Mouse (Mus musculus) ES-Bruce4 (cell line): ENCODE data around the gene Ndufb10. TPM values are rescaled to one million over a fixed set of nuclear protein-coding genes. Genes with fewer than 3 reads are reported as not detected.

Source experiments
- H3K27ac ChIP-seq: 2 replicates; pipeline ENCODE4 v1.5.1; 2012; ENCODE audit warnings: low read length, inconsistent platforms; ENCODE audit not compliant: insufficient read depth
- H3K27me3 ChIP-seq: 2 replicates; pipeline ENCODE4 v1.6.1; 2012; ENCODE audit warnings: mild to moderate bottlenecking, low read length, inconsistent platforms; ENCODE audit not compliant: control insufficient read depth, poor library complexity, insufficient read depth, severe bottlenecking
- H3K36me3 ChIP-seq: 2 replicates; pipeline ENCODE4 v1.6.1; 2012; ENCODE audit warnings: inconsistent platforms, mild to moderate bottlenecking, low read length, moderate library complexity; ENCODE audit not compliant: control insufficient read depth, poor library complexity, insufficient read depth, severe bottlenecking
- H3K4me1 ChIP-seq: one replicate; pipeline ENCODE4 v1.8.1; 2011; ENCODE audit warnings: low read length; ENCODE audit not compliant: control insufficient read depth, insufficient read depth
- H3K4me3 ChIP-seq: 2 replicates; pipeline ENCODE4 v1.5.1; 2011; ENCODE audit warnings: low read depth, mild to moderate bottlenecking, low read length
- H3K9ac ChIP-seq: 2 replicates; pipeline ENCODE4 v1.6.1; 2012; ENCODE audit warnings: low read depth, mild to moderate bottlenecking, inconsistent platforms; ENCODE audit not compliant: poor library complexity, severe bottlenecking
- H3K9me3 ChIP-seq: replicated peaks from 2 replicates; pipeline ENCODE4 v1.6.1; 2012; ENCODE audit warnings: mild to moderate bottlenecking, low read length, inconsistent platforms; ENCODE audit not compliant: control insufficient read depth, poor library complexity, insufficient read depth, severe bottlenecking
- CTCF ChIP-seq: IDR thresholded peaks from one replicate; pipeline ENCODE4 v1.8.1; 2011; ENCODE audit warnings: low read depth, low read length
- EP300 ChIP-seq: IDR thresholded peaks from 2 replicates; pipeline ENCODE4 v1.6.1; 2011; ENCODE audit warnings: low read depth, low read length; ENCODE audit not compliant: insufficient read depth
- POLR2A ChIP-seq: IDR thresholded peaks from one replicate; pipeline ENCODE4 v1.8.1; 2011; ENCODE audit warnings: low read length; ENCODE audit not compliant: insufficient read depth
- polyA plus RNA-seq: library from polyadenylated mRNA; stranded (reverse); fragments of >200 nt; gene quantifications from 2 replicates; pipeline ENCODE4 v1.2.4, GENCODE M21; 2011; ENCODE audit warnings: low read depth; ENCODE audit not compliant: missing spikeins, insufficient read depth, insufficient read length

Ndufb10 gene
- polyA plus RNA-seq, 1 experiment: 90.9 TPM

DNA sequence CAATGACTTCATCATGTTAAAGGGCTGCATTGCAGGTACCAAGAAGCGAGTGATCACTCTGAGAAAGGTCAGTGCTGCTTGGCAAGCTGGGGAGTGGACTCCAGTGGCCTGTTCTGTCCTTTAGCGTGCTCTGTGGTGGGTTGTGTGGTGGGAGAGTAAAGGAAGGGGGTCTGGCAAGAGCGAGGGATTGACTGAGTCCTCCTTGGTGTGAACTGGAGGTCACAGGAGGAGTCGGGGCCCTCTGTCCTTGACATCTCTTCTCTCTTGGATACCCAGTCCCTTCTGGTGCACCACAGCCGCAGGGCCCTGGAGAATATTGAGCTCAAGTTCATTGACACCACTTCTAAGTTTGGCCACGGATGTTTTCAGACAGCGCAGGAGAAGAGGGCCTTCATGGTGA, 11.2 kb upstream of the Ndufb10 start:
- Histone ChIP-seq H3K4me1 (peaks cover 2% of the 10 kb centered on the region), H3K9ac (peak overlapping the region; percentile 33; the same call in 1 of the 2 replicates), H3K27ac (0 out of 2 replicates have a peak overlapping the region, but pooled peaks have one; percentile 23), H3K4me3 (no peak overlapping the region), H3K36me3 (no peaks in the 10 kb centered on the region), H3K9me3 (no peaks in the 10 kb centered on the region), H3K27me3 (no peaks in the 10 kb centered on the region)
- TF ChIP-seq CTCF: no peak
- no peak for TF ChIP-seq EP300
- TF ChIP-seq POLR2A: no peak

GRCm38 (mm10) chr17:24734513-24734912, 10.2 kb upstream of the Ndufb10 start:
- Histone ChIP-seq H3K4me1 (peaks cover 2% of the 10 kb centered on the region), H3K27me3 (no peaks in the 10 kb centered on the region), H3K27ac (no peak overlapping the region), H3K9ac (no peak overlapping the region), H3K36me3 (no peaks in the 10 kb centered on the region), H3K9me3 (no peaks in the 10 kb centered on the region), H3K4me3 (no peak overlapping the region)
- no peak for TF ChIP-seq CTCF
- TF ChIP-seq POLR2A: no peak
- no peak for TF ChIP-seq EP300

GRCm38 (mm10) chr17:24733434-24734050, 9.3 kb upstream of the Ndufb10 start:
- Histone ChIP-seq H3K9me3 (no peaks in the 10 kb centered on the region), H3K27ac (no peak overlapping the region), H3K36me3 (no peaks in the 10 kb centered on the region), H3K27me3 (no peaks in the 10 kb centered on the region), H3K9ac (no peak overlapping the region), H3K4me3 (no peak overlapping the region), H3K4me1 (peaks cover 2% of the 10 kb centered on the region)
- TF ChIP-seq POLR2A (no peak), EP300 (no peak), CTCF (no peak)

DNA sequence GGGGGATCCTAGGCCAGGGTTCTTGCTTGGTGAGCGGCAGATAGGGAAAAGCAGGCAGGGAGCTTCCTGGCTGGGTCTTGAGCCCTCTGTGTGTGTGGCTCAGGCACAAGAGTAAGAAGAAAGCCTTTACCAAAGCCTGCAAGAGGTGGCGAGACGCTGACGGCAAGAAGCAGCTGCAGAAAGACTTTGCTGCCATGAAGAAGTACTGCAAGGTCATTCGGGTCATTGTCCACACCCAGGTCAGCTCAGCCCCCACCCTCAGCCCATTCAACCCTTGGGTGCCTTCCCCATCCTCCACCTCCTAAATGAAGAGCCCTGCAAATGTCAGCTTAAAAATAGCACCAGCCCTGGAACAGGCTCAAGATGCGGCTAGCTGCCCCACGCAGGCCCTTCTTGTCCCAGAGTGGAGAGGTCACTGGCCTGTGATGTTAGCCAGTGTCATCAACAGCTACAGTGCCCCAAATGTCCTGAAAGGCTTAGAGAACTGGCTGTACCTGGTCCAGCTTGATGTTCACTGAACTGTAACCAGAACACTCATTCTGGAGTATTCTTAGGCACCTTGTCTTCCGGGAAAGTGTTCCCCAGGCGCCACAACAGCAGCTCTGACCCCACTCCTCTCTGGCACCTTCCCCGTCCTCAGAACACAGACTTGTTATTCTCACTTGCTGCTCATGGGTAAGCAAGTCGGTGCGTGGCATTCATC, 8.1 kb upstream of the Ndufb10 start:
- no peak overlapping the region for H3K9ac ChIP-seq

DNA sequence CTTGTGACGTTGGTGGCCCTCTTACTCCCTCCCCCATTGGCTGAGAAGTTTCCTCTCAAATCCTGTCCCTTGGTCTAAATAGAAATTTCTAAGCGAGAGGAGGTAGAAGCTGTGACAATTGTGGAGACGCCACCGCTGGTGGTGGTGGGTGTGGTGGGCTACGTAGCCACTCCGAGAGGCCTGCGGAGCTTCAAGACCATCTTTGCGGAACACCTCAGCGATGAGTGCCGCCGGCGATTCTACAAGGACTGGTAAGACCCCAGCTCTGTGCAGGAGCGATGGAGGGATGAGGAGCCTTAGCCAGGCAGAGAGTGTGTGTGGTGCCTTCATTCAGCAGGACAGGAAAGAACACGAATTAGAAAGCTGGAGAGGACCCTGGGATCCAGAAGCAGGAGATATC, 6.5 kb upstream of the Ndufb10 start:
- Histone ChIP-seq H3K27ac (no peak overlapping the region), H3K36me3 (no peaks in the 10 kb centered on the region), H3K9me3 (no peaks in the 10 kb centered on the region), H3K27me3 (no peaks in the 10 kb centered on the region), H3K9ac (no peak overlapping the region), H3K4me1 (peaks cover 2% of the 10 kb centered on the region), H3K4me3 (no peak overlapping the region)
- TF ChIP-seq EP300 (no peak), CTCF (no peak), POLR2A (no peak)

More for the DNA sequence above, 8.1 kb upstream of the Ndufb10 start:
- no peaks in the 10 kb centered on the region for H3K36me3 ChIP-seq
- no peak overlapping the region for H3K4me3 ChIP-seq
- H3K27me3 ChIP-seq: no peaks in the 10 kb centered on the region
- H3K27ac ChIP-seq: no peak overlapping the region
- TF ChIP-seq CTCF (no peak), EP300 (no peak), POLR2A (no peak)
- H3K4me1 ChIP-seq: peaks cover 2% of the 10 kb centered on the region
- H3K9me3 ChIP-seq: no peaks in the 10 kb centered on the region

- Histone ChIP-seq H3K9me3 (no peaks in the 10 kb centered on the region), H3K36me3 (no peaks in the 10 kb centered on the region), H3K27me3 (no peaks in the 10 kb centered on the region), H3K4me1 (peaks cover 2% of the 10 kb centered on the region), H3K4me3 (no peak overlapping the region), H3K27ac (no peak overlapping the region), H3K9ac (no peak overlapping the region)
- no peak for TF ChIP-seq CTCF
- TF ChIP-seq POLR2A: no peak
- no peak for TF ChIP-seq EP300
These were observed 4.8 kb upstream of the Ndufb10 start for GRCm38 (mm10) chr17:24729067-24729466.
